Mouse (Mus musculus) adrenal gland, adult (tissue): ENCODE results near the gene Mst1.

Source experiments
- DNase-seq, 2 experiments: peaks; one replicate each; pipeline ENCODE4 v3.0.0; 2022 to 2023; ENCODE audit warnings: low spot score in 1 of 2; ENCODE audit not compliant: inconsistent age in 2 of 2

Mst1 gene

GRCm38 (mm10) chr9:108080168-108080567 lies at the start of gene Mst1:
Gene Mst1, plus strand, starts transcription at chr9:108080436.
- no peak for DNase-seq

- DNase-seq = no peak
These were observed 48.1 kb upstream of the Mst1 start for GRCm38 (mm10) chr9:108032126-108032525.

- DNase-seq = no peak
These were observed 44.7 kb upstream of the Mst1 start for GRCm38 (mm10) chr9:108035331-108036156.

GRCm38 (mm10) chr9:108044751-108045492 lies 35.3 kb upstream of the Mst1 start:
- DNase-seq = no peak

GRCm38 (mm10) chr9:108046582-108046981 lies 33.7 kb upstream of the Mst1 start:
- DNase-seq = no peak

- DNase-seq = no peak
These were observed 32.4 kb upstream of the Mst1 start for GRCm38 (mm10) chr9:108047601-108048565.

- DNase-seq = peak in 1 of 2 experiments; percentile 82
These were observed 31.7 kb upstream of the Mst1 start for GRCm38 (mm10) chr9:108048566-108048955.

- peak; percentile 98 for DNase-seq
These were observed 31.2 kb upstream of the Mst1 start, which contains the start of gene Gmppb for GRCm38 (mm10) chr9:108049016-108049455. Gene Gmppb, plus strand, starts transcription at chr9:108049242.

GRCm38 (mm10) chr9:108049561-108050251 lies 30.5 kb upstream of the Mst1 start:
- DNase-seq = peak in 1 of 2 experiments; percentile 50

GRCm38 (mm10) chr9:108051184-108051930 lies 28.9 kb upstream of the Mst1 start:
- DNase-seq = no peak

- DNase-seq = no peak
These were observed 28.4 kb upstream of the Mst1 start for GRCm38 (mm10) chr9:108051931-108052220.

- no peak for DNase-seq
These were observed 27.8 kb upstream of the Mst1 start for GRCm38 (mm10) chr9:108052411-108052810.

GRCm38 (mm10) chr9:108052885-108053664 lies 27.2 kb upstream of the Mst1 start, which contains the start of gene Amigo3:
Gene Amigo3, plus strand, starts transcription at chr9:108053159.
- DNase-seq = peak; percentile 96 to 99

- peak in 1 of 2 experiments; percentile 37 for DNase-seq
These were observed 26.5 kb upstream of the Mst1 start for GRCm38 (mm10) chr9:108053665-108054225.

- DNase-seq = peak in 1 of 2 experiments; percentile 26
These were observed 25.8 kb upstream of the Mst1 start for GRCm38 (mm10) chr9:108054331-108055040.

- peak in 1 of 2 experiments; percentile 44 for DNase-seq
These were observed 25.2 kb upstream of the Mst1 start for GRCm38 (mm10) chr9:108055061-108055460.

GRCm38 (mm10) chr9:108055661-108056237 lies 24.5 kb upstream of the Mst1 start:
- DNase-seq = peak in 1 of 2 experiments; percentile 29
